Mouse (Mus musculus) left cerebral cortex, adult 8-10 months (tissue): ENCODE measurements around the gene Nemp1. TPM values are rescaled to one million over a fixed set of nuclear protein-coding genes. Genes with fewer than 3 reads are reported as not detected.

Source experiments
- DNase-seq, 2 experiments: peaks; one replicate each; pipeline ENCODE4 v3.0.0; 2022; ENCODE audit warnings: low spot score in 2 of 2
- total RNA-seq, 4 experiments: library from RNA; stranded (reverse); gene quantifications; 2 replicates each; pipeline ENCODE4 v1.2.4; 2022

Nemp1 gene
- total RNA-seq, 4 experiments from 2014 or later = 4.7 to 6.1 (median 5.1) TPM

- no peak for DNase-seq
Measured at GRCm38 (mm10) chr10:127671276-127671675, 4.6 kb downstream of the Nemp1 start.

GRCm38 (mm10) chr10:127674046-127674655, 7.5 kb downstream of the Nemp1 start:
- no peak for DNase-seq

DNA sequence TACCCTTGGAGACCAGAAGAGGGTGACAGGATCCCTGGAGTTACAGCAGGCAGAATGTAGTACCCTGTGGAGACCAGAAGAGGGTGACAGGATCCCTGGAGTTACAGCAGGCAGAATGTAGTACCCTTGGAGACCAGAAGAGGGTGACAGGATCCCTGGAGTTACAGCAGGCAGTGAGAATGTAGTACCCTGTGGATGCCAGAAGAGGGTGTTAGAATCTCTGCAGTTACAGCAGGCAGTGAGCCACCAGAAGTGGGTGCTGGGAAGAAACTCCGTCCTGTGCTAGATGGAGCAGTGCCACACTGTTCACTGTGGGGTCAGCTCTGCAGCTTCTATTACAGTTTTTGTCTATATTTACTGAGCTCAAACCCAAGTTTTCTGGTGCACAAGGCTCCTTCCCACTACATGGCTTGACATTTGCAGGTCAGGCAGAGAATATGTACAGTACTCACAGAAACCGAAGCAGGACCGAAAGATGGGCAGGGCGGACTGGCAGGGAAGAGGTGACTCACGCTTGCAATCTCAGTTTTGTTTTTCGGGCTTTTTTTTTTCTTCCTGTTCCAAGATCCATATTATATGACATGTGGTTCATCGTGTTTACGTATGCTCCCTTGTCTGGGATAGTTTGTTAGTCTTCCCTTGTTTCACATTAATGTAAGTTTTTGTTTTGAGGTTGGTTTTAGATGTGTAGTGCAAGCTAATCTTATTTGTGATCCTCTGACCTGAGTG, 8.3 kb downstream of the Nemp1 start:
- DNase-seq = peak in 1 of 2 experiments; percentile 88

DNA sequence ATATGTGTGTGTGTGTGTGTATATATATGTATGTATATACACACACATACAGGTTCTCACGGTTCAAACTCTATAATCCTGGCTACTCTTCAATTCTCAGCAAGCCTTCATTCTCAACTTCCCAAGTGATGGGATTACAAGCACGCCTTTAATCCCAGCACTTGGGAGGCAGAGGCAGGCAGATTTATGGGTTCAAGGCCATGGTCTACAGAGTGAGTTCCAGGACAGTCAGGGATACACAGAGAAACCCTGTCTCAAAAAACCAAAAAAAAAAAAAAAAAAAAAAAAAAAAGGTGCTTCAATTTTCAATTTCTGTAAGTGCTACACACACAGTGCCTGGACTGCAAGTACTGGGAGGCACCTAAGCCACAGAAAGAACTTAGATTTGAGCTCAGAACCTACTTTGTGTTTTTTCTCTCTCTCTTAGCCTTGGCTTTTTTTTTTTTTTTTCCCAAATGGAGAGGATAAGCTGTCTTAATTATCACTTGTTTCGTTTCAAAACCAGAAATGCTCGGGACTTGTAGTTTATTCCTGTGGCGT, 9.2 kb downstream of the Nemp1 start:
- DNase-seq = no peak

DNA sequence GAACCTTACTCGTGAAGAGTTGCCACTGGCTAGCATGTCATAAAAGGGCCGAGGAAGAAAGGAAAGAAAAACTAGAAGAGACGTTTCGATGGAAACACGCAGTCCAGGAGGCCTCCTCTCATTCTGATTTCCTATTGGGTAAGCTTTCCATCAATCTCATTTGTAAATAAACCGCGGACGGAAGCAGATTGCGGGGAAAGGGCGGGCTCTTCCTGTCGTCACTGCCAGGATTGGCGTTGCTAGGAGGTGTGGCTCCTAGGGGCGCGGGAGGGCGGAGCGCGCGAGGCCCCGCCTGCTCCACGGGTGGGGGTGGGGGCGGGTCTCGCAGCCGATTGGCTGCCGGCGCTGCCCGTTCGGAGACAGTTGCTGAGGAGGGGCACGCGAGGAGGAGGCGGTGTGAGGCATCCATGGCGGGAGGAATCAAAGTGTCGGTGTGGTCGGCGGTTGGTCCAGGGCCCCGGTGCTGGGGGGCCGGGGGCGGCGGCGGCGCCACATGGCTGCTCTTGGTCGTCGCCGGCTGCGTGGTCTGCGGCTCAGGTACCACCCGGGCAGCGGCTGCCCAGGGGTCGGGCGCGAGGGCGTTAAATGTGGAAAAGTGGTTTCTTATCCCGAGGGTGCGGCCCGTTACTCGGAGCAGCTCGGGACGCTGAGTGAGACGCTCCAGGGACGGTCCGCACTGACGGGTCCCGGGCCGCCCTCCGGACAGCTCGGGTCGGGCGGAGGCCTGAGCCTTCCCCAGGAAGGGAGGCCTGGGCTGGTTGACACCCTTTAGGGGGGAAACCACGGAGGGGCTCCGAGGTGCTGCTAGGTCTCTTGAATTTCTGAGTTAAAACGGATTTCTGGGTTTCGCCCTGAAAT, 10.2 kb downstream of the Nemp1 start:
- peak; percentile 60 to 95 for DNase-seq

DNA sequence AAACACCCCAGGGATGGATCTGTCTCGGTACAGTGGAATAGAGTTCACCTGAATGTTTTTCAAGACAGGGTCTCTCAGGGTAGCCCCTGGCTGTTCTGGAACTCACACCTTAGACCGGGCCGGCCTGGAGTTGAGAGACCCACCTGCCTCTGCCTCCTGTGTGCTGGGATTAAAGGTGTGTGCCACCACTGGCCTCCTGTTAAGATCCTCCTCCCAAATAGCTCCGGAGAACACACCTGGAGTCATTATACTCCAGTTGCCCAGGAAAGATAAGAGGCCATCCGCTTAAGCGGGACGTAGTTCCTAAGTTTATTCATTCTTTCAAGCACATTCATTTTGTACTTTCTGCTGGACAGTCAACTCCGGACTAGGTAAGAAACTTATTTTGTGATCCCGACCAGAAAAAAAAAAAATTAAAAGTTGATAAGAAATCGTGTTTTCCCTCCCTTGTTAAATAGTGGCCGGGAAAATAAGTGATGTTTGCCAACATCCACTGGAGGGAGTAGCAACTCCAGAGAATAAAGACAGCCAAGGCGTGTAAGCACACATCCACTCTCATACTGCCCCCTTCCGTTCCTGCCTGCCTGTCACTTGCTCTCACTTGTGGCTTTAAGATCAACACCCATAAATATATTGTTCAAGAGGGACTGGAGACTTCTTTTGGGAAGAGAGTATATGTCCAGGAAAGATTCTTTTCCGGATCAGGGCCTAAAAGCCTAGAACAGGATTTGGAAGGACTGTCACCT, 11.1 kb downstream of the Nemp1 start:
- peak in 1 of 2 experiments; percentile 52 for DNase-seq

GRCm38 (mm10) chr10:127679208-127679607, 12.5 kb downstream of the Nemp1 start:
- no peak for DNase-seq

DNA sequence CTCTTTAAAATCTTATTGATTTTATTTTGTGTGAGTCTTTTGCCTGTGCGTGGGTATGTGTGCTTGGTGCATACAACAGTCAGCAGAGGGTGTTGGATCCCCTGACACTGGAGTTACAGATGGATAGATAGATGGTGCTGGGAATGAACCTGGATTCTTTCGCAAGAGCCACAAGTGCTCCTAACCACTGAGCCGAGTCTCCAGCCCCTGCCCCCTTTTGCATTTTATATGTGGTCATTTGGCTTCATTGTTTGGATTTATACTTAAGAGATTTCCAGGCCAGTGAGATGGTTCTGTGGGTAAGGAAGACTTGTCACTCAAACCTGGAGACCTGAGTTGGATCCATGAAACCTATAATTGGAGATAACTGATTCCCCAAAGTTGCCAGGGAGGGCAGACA, 13.2 kb downstream of the Nemp1 start:
- no peak for DNase-seq

- no peak for DNase-seq
Measured at GRCm38 (mm10) chr10:127682886-127683285, 16.2 kb downstream of the Nemp1 start.

GRCm38 (mm10) chr10:127691053-127691452, 24.4 kb downstream of the Nemp1 start:
- no peak for DNase-seq

- no peak for DNase-seq
Measured at GRCm38 (mm10) chr10:127694636-127695035, 27.9 kb downstream of the Nemp1 start.

GRCm38 (mm10) chr10:127695775-127696174, 29.1 kb downstream of the Nemp1 start:
- no peak for DNase-seq

DNA sequence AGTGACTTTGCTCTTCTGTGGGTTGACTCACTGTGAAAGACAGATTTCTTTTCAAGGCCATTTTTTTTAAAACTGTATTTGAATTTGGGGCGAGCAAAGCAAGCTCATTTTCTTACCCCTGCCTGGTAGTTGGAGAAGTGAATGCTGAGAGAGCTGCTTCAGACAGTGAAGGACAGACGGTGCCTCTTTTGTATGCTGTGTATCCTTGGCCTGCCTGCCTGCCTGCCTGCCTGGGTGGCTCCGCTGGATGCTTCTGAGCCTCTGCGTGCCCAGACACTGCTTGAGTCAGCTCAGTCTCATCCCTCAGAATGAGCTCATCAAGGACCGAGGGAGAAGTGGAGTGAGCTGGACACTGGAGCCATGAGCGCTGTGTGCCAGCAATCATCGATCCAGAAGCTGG, 32.3 kb downstream of the Nemp1 start:
- DNase-seq = no peak

GRCm38 (mm10) chr10:127703299-127703698, 36.6 kb downstream of the Nemp1 start:
- DNase-seq = no peak

DNA sequence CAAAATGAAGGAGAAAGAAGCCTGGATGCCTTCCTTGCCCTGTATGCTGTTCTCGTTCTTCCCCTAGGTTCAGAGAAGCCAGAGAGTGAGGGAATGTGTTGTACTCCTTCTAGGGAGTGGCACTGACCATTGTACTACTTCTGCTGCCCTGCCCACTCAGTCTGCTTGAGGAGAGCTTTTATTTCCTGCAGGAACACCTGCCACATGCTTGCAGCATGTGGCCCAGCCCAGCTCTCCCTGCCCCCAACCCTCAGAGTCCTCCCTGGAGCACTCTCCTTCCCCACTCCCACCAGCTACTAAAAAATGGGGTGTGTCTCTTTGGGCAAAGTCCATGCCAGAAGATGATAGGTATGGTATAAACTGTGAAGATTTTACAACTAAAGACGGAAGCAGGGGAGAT, 37.6 kb downstream of the Nemp1 start:
- DNase-seq = no peak

DNA sequence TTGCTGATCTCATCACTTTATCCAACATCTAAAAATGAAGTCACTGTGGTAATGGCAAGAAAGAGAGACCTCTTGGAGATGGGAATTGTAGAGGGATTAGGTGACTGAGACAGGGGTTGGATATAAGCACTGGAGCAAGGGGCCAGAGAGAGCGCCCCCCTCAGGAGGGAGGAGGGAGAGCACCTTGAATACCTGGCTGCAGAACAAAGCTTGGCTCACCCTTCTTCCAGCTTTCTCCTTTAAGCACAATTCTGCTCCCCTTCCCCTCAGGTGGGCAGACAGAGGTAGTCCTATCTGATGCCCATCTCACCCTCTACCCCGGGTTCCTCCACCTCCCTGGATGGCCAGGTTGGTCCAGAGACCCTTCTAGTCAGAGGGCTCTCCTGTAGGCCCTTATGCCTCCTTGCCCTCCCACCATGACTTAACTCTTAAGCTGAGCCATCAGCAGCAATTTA, 38.1 kb downstream of the Nemp1 start, which contains the start of gene Myo1a:
TSS of gene Myo1a (plus strand) at position 405 of the 455 bp plus-strand sequence.
- DNase-seq = no peak

DNA sequence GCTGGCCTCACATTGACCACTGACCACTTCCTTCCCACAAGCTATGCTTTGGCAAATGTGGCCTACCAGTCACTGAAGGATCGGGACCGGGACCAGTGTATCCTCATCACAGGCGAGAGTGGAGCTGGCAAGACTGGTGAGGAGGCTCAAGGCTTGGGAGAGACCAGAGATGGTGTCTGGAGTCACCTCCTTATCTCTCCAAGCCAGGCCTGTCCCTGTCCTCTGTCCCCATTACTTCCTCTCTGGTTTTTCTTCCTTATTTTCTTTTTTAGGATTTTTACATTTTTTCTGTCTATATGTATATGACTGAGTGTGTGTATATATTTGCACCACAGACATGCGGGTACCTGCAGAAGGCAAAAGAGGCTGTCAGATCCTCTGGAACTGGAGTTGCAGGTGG, 39.1 kb downstream of the Nemp1 start:
- DNase-seq = no peak

DNA sequence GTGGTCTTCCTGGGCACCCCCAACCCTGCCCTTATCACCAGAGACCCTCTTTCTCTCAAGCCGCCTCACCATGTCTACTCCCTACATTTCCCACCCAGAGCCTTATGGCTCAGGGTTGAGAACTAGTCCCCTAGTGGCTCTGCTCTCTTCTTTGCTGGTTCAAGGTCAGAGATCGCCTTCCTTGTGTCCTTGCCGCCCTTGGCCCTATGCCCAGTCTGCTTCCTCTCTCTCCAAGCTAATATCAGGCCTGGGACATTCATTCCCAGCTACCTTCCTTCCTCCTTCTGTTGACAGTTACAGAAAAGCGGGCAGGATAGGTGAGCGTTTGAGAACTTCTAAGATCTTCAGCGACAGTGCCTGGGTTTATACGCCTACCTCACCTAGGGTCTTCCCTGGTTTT, 41.0 kb downstream of the Nemp1 start:
- no peak for DNase-seq

- DNase-seq = no peak
Measured at GRCm38 (mm10) chr10:127708850-127709370, 42.2 kb downstream of the Nemp1 start.

GRCm38 (mm10) chr10:127710331-127710730, 43.6 kb downstream of the Nemp1 start:
- no peak for DNase-seq

DNA sequence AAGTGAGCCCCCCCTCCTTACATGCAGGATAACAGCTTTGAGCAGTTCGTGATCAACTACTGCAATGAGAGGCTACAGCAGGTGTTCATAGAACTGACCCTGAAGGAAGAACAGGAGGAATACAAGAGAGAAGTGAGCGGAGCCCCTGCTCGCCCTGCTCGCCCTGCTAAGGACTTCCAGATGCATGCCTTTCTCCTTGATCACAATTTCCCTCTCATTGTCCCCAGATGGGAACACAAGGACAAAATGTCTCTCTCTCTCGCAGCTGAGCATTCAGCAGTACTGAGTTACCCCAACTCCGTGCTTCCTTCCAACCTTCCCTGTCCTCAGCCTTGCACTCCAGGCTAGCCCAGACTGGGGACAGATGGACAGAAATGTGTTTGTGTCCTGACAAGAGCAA, 46.0 kb downstream of the Nemp1 start:
- DNase-seq = no peak
